Mouse (Mus musculus): ENCODE measurements around the gene Gm49366.
"Not testable (repeated sequence)": the region's sequence is repeated elsewhere in the genome, so short reads cannot be mapped to it uniquely, and the experiment has no call there.

Gm49366 gene

GRCm38 (mm10) chr12:84094666-84095065 lies 55.9 kb downstream of the Gm49366 start:
- not testable (repeated sequence) for DNase-seq

- no peak for DNase-seq
Observed at GRCm38 (mm10) chr12:84099605-84100004, 60.9 kb downstream of the Gm49366 start.

GRCm38 (mm10) chr12:84100071-84100470 lies 61.3 kb downstream of the Gm49366 start:
- no peak for DNase-seq

GRCm38 (mm10) chr12:84100604-84101492 lies 62.1 kb downstream of the Gm49366 start, which contains the start of gene Acot6:
TSS of gene Acot6 (plus strand) at chr12:84100654.
- peak; percentile 30 for DNase-seq

GRCm38 (mm10) chr12:84101493-84101845 lies 62.7 kb downstream of the Gm49366 start:
- DNase-seq: no peak

DNA sequence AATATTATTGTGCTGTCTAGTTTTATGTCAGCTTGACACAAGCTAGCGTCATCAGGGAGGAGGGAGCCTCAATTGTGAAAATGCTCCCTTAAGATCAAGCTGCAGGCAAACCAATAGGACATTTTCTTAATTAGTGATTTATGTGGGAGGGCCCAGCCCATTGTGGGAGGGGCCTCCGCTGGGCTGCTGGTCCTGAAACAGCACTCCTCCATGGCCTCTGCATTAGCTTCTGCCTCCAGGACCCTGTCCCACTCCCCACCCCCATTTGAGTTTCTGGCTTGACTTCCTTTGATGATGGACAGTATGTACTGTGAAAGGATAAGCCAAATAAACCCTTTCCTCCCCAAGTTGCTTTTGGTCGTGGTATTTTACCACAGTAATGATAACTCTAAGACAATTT lies 68.3 kb downstream of the Gm49366 start:
- no peak for DNase-seq

DNA sequence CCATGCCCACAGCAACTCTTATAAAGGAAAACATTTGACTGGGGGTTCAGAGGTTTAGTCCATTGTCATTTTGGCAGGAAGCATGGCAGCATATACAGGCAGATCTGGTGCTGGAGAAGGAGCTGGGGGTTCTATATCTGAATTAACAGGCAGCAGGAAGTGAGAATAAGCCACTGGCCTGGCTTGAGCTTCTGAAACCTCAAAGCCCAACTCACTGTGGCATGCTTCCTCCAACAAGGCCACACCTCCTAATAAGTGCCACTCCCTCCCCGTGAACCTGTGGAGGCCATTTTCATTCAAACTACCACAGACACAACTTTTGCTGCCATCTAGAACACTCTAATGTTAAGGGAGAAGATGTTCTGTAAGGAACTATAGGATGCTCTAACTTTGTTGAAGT lies 69.0 kb downstream of the Gm49366 start:
- no peak for DNase-seq
